Mouse (Mus musculus) right cerebral cortex, postnatal 25 days (tissue): ENCODE results near the gene Olfr1321.

Source experiments
- DNase-seq: peaks from one replicate; pipeline ENCODE4 v3.0.0; 2022

The Olfr1321 gene

DNA sequence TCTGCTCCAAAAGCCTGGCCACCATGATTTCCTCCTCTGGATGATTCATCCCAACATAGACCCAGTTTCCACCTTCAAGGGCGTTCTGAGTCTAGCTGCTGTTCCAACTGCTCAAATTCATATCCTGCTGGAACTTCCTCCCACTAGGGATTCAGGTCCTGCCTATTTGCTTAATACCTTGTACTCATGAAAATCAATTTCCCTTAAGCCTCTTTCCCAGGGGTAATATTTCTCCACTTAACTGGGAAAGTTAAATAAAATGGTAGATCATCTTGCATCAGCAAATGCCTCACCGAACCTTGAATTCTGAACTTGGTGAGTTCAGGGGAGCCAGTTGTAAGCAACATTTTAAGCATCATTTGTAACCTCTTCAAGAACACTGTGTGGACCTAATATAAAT, at the start of gene Olfr1321:
TSS of gene Olfr1321 (minus strand) at position 101 of the 400 bp plus-strand sequence.
- DNase-seq: no peak

DNA sequence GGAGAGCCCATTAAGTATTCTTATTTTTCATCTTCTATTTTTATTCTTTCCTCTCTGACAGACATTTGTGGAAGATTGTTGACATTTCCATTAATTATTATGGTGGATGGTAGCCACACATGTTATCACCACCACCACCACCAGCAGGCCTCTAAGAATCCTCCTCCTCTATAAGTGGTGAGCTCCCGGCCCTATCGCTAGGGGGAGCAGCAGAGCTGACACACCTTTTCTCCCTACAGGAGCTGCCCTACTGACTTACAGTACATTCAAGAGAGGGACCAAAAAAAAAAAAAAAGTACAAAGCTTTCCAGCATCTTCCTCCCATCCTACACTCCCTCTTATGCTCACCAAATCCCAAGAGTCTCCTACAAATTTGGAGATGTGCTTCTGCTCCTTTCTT, 36.0 kb upstream of the Olfr1321 start:
- DNase-seq: no peak

DNA sequence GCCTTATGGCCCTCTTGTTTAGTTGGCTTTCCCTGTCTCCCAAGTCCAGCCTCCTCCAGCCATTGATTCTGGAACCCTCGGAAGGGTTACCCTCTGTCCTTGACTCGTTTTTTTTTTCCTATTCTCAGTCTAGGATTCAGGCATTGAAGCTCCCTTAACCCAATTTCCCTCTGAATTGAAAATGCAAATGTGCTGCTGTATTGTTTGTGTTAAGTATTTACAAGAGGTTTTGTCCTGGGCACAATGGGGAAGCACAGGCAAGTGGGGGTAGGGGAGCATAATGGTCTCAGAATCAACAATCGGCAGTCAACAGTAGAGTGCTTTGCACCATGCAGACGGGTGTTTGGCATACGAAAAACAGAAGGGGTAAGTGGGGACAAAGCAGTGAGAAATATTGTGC, 10.3 kb upstream of the Olfr1321 start:
- no peak for DNase-seq
